Mouse (Mus musculus) embryonic facial prominence, embryonic 10.5 days (tissue): ENCODE data around the gene Arhgef33. TPM values are rescaled to one million over a fixed set of nuclear protein-coding genes. Genes with fewer than 3 reads are reported as not detected.
"Not testable (repeated sequence)": the region's sequence is repeated elsewhere in the genome, so short reads cannot be mapped to it uniquely, and the experiment has no call there.

Experiments
- DNase-seq: peaks from one replicate; pipeline ENCODE4 v3.0.0-alpha.2; 2017; ENCODE audit warnings: low spot score
- H3K27ac ChIP-seq: fragments of 300-500 bp; sonication (generic); replicated peaks from 2 replicates; pipeline ENCODE4 v1.5.1; 2016; ENCODE audit warnings: mild to moderate bottlenecking
- H3K27me3 ChIP-seq: fragments of 300-500 bp; sonication (generic); replicated peaks from 2 replicates; pipeline ENCODE4 v1.6.1; 2016; ENCODE audit warnings: low read depth, mild to moderate bottlenecking; ENCODE audit not compliant: poor library complexity, severe bottlenecking
- H3K36me3 ChIP-seq: fragments of 300-500 bp; sonication (generic); replicated peaks from 2 replicates; pipeline ENCODE4 v1.6.1; 2016; ENCODE audit warnings: mild to moderate bottlenecking, moderate library complexity
- H3K4me1 ChIP-seq: fragments of 300-500 bp; sonication (generic); 2 replicates; pipeline ENCODE4 v1.6.1; 2016
- H3K4me3 ChIP-seq: fragments of 300-500 bp; sonication (generic); 2 replicates; pipeline ENCODE4 v1.5.1; 2016; ENCODE audit warnings: mild to moderate bottlenecking, moderate library complexity
- H3K9me3 ChIP-seq: fragments of 300-500 bp; sonication (generic); 2 replicates; pipeline ENCODE4 v1.6.1; 2016; ENCODE audit warnings: mild to moderate bottlenecking
- WGBS: fragments of 180-500 bp; shearing (Covaris S2); methylation state at CpG from one replicate; pipeline ENCODE4 v1.1.7; 2016; 5-methylcytosine and 5-hydroxymethylcytosine counted together
- polyA plus RNA-seq: library from polyadenylated mRNA; unstranded; fragments of >200 nt; fragmentation: Nextera tagmentation; extraction: Ambion mirVana; gene quantifications from 2 replicates; pipeline ENCODE4 v1.2.1, GENCODE M21; 2016

The Arhgef33 gene
- 0.35 and 0.70 TPM in 2 replicates for polyA plus RNA-seq

DNA sequence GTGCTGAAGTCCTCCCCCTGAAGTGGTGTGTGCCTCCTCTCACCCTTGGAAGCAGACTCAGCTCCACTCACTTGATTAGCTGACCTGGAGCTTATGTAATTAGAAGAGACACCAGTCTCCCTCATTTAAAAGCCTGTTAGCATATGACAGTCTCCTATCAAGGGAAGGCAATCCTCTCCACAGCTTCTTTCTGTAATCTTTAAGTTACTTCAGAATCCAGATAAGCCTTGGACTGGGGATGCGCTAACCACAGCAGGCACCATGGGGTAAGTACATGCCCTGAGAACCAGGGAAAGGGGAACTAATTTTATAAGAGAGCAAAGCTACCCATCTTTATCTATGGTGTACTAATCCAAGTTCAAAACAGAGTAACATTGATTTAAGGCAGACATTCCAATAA, at the start of gene Arhgef33:
Gene Arhgef33 (plus strand): TSS at position 157 of the 400 bp plus-strand sequence.
- Histone ChIP-seq H3K9me3 (no peaks in the 10 kb centered on the region), H3K4me3 (no peak within 1 kb of the TSS), H3K4me1 (peaks cover 9% of the 10 kb centered on the region; the same call in 1 of the 2 replicates), H3K27me3 (no peaks in the 10 kb centered on the region), H3K36me3 (no peaks in the 10 kb centered on the region), H3K27ac (no peak within 1 kb of the TSS)
- DNase-seq: no peak
- WGBS: 95% methylated on average over 1 of the region's 1 CpGs

- H3K4me3 ChIP-seq: no peak overlapping the region
- no peaks in the 10 kb centered on the region for H3K27me3 ChIP-seq
- H3K9me3 ChIP-seq: no peaks in the 10 kb centered on the region
- DNase-seq: no peak
- WGBS: 90% methylated on average over 4 of the region's 4 CpGs
- no peak overlapping the region for H3K27ac ChIP-seq
- H3K4me1 ChIP-seq: no peaks in the 10 kb centered on the region
- peaks cover 98% of the 10 kb centered on the region for H3K36me3 ChIP-seq
Measured at GRCm38 (mm10) chr17:80267065-80267464, 40.1 kb upstream of the Arhgef33 start.

DNA sequence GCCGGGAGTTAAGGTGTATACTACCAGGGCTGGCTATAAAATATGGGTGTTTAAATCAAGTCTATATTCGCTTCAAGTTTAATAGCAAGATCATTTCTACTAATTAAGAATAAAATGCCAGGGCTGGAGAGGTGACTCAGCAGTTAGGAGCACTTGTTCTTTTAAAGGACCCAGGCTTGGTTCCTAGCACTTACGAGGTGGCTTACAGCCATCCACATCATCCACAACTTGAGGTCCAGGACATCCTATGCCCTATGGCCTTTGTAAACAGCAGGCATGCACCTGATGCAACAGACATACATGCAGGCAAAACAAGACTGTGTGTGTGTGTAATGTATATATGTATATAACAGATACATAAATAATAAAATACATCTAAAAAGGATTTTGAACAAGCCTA, 39.1 kb upstream of the Arhgef33 start:
- no peak for DNase-seq
- Histone ChIP-seq H3K36me3 (peaks cover 98% of the 10 kb centered on the region), H3K9me3 (no peaks in the 10 kb centered on the region), H3K4me3 (no peak overlapping the region), H3K4me1 (no peaks in the 10 kb centered on the region), H3K27ac (no peak overlapping the region), H3K27me3 (no peaks in the 10 kb centered on the region)
- 92% methylated on average over 3 of the region's 3 CpGs for whole genome bisulfite sequencing

GRCm38 (mm10) chr17:80270622-80271021, 36.6 kb upstream of the Arhgef33 start:
- H3K9me3 ChIP-seq, H3K27me3 ChIP-seq, DNase-seq, H3K27ac ChIP-seq, H3K4me1 ChIP-seq, H3K4me3 ChIP-seq: not testable (repeated sequence)
- H3K36me3 ChIP-seq: peaks cover 98% of the 10 kb centered on the region
- 95% methylated on average over 7 of the region's 7 CpGs for WGBS

DNA sequence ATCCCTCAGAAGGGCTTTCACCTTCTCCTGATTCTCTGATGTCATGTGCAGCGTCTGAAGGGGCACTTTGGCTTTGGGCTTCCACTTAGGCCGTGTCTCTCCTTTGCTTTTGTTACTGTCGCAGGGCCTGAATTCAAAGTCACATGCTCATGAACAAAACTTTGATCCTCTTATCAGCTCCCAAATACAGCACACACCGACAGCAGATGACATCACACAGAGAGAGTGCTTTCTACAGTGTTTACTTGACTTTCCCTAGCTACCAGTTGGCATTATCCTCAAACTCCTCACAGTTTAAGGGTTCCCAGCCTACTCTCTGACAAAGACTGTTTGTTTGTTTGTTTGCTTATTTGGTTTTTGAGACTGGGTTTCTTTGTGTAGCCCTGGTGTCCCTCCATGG, 29.0 kb upstream of the Arhgef33 start:
- 95% methylated on average over 4 of the region's 4 CpGs for WGBS
- H3K27me3 ChIP-seq: no peaks in the 10 kb centered on the region
- no peaks in the 10 kb centered on the region for H3K4me1 ChIP-seq
- H3K36me3 ChIP-seq: peaks cover 75% of the 10 kb centered on the region
- no peaks in the 10 kb centered on the region for H3K9me3 ChIP-seq
- H3K4me3 ChIP-seq: no peak overlapping the region
- no peak overlapping the region for H3K27ac ChIP-seq
- DNase-seq: no peak

DNA sequence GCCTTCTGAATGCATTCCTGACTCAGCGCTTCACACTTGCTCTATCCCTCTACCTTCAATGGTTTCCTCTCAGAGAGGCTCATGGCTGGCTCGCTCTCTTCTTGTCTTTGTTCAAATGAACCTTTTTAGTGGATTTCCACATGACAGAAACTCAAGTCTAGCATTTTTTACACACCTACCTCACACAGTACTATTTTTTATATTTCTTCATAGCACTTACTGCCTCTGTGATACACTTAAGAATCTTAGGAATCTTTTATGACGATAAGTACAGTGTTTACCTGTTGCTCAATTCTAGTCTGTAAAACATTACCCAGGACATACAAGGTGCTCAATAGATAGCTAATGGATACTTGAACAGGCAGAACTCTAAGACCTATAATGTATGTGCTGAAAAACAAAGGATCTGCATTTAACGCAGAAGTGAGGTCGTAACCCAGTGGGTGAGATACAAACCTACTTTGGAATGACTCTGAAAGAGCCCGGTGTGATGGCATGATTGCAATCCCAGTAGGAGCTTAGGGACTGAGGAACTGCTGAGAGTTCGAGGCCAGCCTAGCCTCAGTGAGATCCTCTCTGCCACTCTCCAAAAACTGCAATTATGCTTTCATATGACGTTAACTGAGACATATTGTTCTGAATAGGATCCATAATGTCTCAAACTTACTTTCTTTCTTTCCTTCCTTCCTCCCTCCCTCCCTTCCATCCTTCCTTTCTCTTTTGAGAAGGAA, 27.7 kb upstream of the Arhgef33 start:
- Histone ChIP-seq H3K36me3 (peaks cover 63% of the 10 kb centered on the region), H3K9me3 (no peaks in the 10 kb centered on the region), H3K4me1 (no peaks in the 10 kb centered on the region), H3K4me3 (no peak overlapping the region), H3K27ac (no peak overlapping the region), H3K27me3 (no peaks in the 10 kb centered on the region)
- 94% methylated on average over 8 of the region's 8 CpGs for WGBS
- DNase-seq: no peak

DNA sequence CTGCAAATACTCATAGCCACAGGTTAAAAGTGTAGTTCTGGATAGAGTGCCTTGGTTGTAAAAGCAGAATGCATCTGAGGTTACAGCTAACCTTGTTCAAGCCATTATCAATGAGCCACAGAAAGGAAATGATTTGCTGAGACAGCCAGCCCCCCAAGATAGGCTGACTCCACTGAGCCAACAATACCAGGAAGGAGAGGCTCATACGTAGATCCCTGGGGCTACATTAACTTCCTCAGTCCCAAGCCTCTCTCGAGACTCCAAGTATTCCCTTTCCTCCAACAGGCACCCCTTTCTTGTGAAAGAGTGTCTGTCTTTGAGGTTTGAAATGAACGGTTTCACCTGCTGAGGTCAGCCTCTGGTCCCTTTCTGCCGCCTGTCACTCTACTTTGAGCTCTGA, 22.8 kb upstream of the Arhgef33 start:
- peaks cover 19% of the 10 kb centered on the region for H3K36me3 ChIP-seq
- no peaks in the 10 kb centered on the region for H3K27me3 ChIP-seq
- no peak overlapping the region for H3K27ac ChIP-seq
- WGBS: 65% methylated on average over 4 of the region's 4 CpGs
- DNase-seq: no peak
- no peaks in the 10 kb centered on the region for H3K9me3 ChIP-seq
- H3K4me1 ChIP-seq: peaks cover 16% of the 10 kb centered on the region
- no peak overlapping the region for H3K4me3 ChIP-seq

GRCm38 (mm10) chr17:80288012-80288411, 19.2 kb upstream of the Arhgef33 start:
- no peak overlapping the region for H3K27ac ChIP-seq
- WGBS: 85% methylated on average over 6 of the region's 6 CpGs
- peaks cover 17% of the 10 kb centered on the region for H3K4me1 ChIP-seq
- no peak for DNase-seq
- no peaks in the 10 kb centered on the region for H3K36me3 ChIP-seq
- H3K27me3 ChIP-seq: no peaks in the 10 kb centered on the region
- no peak overlapping the region; the same call in 1 of the 2 replicates for H3K4me3 ChIP-seq
- H3K9me3 ChIP-seq: no peaks in the 10 kb centered on the region

DNA sequence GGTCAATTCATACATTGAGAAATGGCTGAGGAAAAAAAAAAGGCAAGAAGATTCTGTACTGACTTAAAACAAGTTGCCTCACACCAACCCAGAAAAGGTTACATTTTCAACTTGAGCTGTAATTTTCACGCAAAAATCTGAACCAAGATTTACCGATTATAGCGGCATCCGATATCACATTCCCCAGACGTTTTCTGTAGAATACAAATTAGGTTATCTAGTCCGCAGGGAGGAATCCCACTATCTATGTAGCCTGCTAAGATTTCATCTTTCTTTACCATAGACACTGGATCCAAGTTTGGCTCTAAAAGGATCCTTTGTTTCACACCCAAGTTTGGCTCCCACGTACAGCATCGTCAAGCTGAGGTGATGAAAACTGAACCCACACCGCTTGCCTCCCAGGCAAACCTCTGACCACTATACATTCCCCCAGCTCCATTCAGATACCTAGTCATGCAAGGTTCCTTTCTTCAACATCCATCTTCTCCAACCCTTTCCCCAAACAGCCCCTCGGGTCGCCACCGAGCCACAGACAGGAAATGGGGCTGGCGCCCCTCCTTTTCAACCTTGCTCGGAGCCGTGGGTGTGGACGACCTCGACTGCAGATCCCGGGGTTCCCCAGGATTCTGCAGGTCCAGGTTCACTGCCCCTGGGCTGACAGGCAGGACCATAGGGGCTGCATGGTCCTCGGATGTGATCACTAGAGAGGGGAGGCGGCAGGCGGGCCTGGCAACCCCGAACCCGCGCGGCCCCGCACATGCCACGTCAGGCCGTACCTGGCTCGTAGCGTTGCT, 17.7 kb upstream of the Arhgef33 start:
- Histone ChIP-seq H3K4me1 (peaks cover 17% of the 10 kb centered on the region), H3K27me3 (no peaks in the 10 kb centered on the region), H3K27ac (peak overlapping the region; percentile 89), H3K9me3 (no peaks in the 10 kb centered on the region), H3K36me3 (no peaks in the 10 kb centered on the region), H3K4me3 (peak overlapping the region; percentile 99)
- under 1% methylated on average over 30 of the region's 30 CpGs for WGBS
- no peak for DNase-seq

DNA sequence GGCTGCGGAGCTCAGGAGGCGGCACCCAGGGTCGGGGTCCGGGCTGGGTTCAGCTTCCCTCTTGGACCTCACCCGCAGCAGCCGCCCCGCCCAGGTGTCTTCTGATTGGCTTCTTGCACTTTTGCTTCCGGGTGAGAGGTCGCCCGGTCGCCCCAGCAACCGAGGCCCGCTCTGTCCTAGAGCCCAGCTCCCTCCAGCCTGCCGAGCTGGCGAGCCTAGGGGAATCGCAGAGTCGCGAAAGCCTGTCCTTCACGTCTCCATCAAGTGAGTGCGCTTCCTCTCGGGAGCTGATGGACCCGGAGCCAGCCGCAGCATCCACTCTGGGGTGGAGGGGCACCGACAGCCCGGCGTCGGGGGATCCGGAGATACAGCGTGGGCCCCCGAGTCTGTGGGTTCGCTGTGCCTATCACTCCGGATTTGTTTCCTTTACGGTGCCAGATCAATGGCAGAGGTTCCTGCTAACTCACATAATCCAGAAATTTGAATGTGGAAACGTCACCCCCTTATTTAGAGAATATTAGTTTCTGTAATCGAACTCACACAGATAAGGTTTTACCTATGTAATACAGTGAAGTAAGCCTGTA, 17.0 kb upstream of the Arhgef33 start, which contains the start of the genes Morn2 and Dhx57:
Gene Morn2 (plus strand): TSS at position 130 of the 584 bp plus-strand sequence.
Gene Dhx57 (minus strand): TSS at position 403 of the 584 bp plus-strand sequence.
- H3K36me3 ChIP-seq: no peaks in the 10 kb centered on the region
- H3K4me1 ChIP-seq: peaks cover 17% of the 10 kb centered on the region
- H3K27ac ChIP-seq: peak within 1 kb of the TSS; percentile 89
- peak within 1 kb of the TSS; percentile 99 for H3K4me3 ChIP-seq
- under 1% methylated on average over 35 of the region's 35 CpGs for WGBS
- H3K27me3 ChIP-seq: no peaks in the 10 kb centered on the region
- H3K9me3 ChIP-seq: no peaks in the 10 kb centered on the region
- DNase-seq: peak; percentile 98

DNA sequence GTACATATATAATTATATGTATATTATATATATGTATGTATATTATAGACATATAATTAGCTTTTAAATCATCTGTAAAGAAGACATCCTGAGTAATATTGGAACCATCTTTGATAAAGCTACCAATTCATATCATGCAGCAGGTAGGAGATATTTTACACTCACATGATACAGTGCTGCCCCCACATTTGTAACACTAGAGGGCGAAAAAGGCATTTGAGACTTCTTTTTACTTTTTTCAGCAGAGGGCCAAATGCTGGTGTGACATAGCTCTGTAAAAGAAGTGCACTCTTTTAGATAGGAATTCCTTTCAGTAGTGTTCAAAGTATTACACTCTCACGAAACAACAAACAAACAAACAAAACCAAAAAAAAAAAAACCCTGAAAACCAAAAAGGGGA, 16.1 kb upstream of the Arhgef33 start:
- 21% methylated on average over 2 of the region's 2 CpGs for WGBS
- H3K27me3 ChIP-seq: no peaks in the 10 kb centered on the region
- peak; percentile 28 for DNase-seq
- peaks cover 17% of the 10 kb centered on the region for H3K4me1 ChIP-seq
- H3K27ac ChIP-seq: no peak overlapping the region
- H3K9me3 ChIP-seq: no peaks in the 10 kb centered on the region
- H3K4me3 ChIP-seq: no peak overlapping the region
- no peaks in the 10 kb centered on the region for H3K36me3 ChIP-seq

GRCm38 (mm10) chr17:80295258-80295657, 11.9 kb upstream of the Arhgef33 start:
- WGBS: 92% methylated on average over 5 of the region's 5 CpGs
- no peaks in the 10 kb centered on the region for H3K4me1 ChIP-seq
- no peak overlapping the region for H3K4me3 ChIP-seq
- H3K27me3 ChIP-seq: no peaks in the 10 kb centered on the region
- no peaks in the 10 kb centered on the region for H3K9me3 ChIP-seq
- no peak overlapping the region for H3K27ac ChIP-seq
- DNase-seq: no peak
- no peaks in the 10 kb centered on the region for H3K36me3 ChIP-seq
